In genomic region chr19:11500796-11501195, GRCm38 (mm10) we compare ENCODE assay signal across 28 mouse cellular contexts. TPM values are rescaled to one million over a fixed set of nuclear protein-coding genes. Genes with fewer than 3 reads are reported as not detected.
A peak's percentile ranks its signal among the peaks of the same experiment; 100 is the strongest.
DNase-seq lines count a peak whose midpoint lies in the region; ATAC-seq and TF ChIP-seq lines count a peak whose summit lies in the region.
"Had no signal": no experiment of that assay in that cellular context is flagged by ENCODE, and none has a peak within 500 bp of the region (broad histone marks: within the 10 kb centered on the region; RNA-seq: fewer than 3 reads in every experiment).

No protein-coding gene starts in this region.

- H3K27ac ChIP-seq in left cerebral cortex, adult 2 months, result no peak overlapping the region
- H3K27ac ChIP-seq: embryonic facial prominence, embryonic 12.5 days; embryonic facial prominence, embryonic 15.5 days; hindbrain, embryonic 12.5 days; hindbrain, embryonic 15.5 days had no signal

- peak; percentile 33 for ATAC-seq in activated CD4-positive, CD25-positive, alpha-beta regulatory T cell, adult 4 months
- ATAC-seq: forebrain, embryonic 16.5 days; intestine, embryonic 16.5 days had no signal

- peak; percentile 56 for DNase-seq in CD4-positive, CD25-positive, alpha-beta regulatory T cell, adult 2 months (ENCODE audit: low read depth, low spot score)
- DNase-seq in naive thymus-derived CD4-positive, alpha-beta T cell, adult 2 months (ENCODE audit: low read depth), result peak; percentile 61
- no peak for DNase-seq in left cerebral cortex, adult 2 months (ENCODE audit: extremely low spot score in 1 of 2, low spot score in 2 of 2)
- DNase-seq in embryo, embryonic 10.5 days (ENCODE audit: low spot score), result no peak
- no peak for DNase-seq in left cerebral cortex, adult 9 months (ENCODE audit: low spot score in 2 of 2)
- DNase-seq: adrenal gland, postnatal 10 days; adrenal gland, postnatal 36 days; cerebellum, adult 18-20 months; cerebellum, adult 9-10 months; cerebellum, postnatal 14 days; gastrocnemius, postnatal 10 days; gastrocnemius, postnatal 36 days had no signal

- no peak overlapping the region for H3K4me3 ChIP-seq in left cerebral cortex, adult 2 months
- H3K4me3 ChIP-seq: embryonic facial prominence, embryonic 12.5 days; embryonic facial prominence, embryonic 15.5 days; hindbrain, embryonic 12.5 days; hindbrain, embryonic 15.5 days had no signal

- no peak for TF ChIP-seq CTCF in left cerebral cortex, adult 2 months (IDR thresholded peaks at IDR 0.05)

- intact Hi-C loops in left cerebral cortex, adult 2 months (cut with DNase I), result loop anchor here (5.0 kb wide), 1 partner anchor 47 kb away; no protein-coding TSS in a partner anchor

RNA-seq across cellular contexts. Expression of gene Gm8369, which starts 15.1 kb away (rescaled TPM):
- polyA plus RNA-seq in activated CD4-positive, CD25-positive, alpha-beta regulatory T cell, adult 4 months (2017; shearing (Covaris generic)), result 100 to 1,000 TPM; 497 to 564 TPM
- 1 to 10 TPM; 1.3 to 1.5 TPM for total RNA-seq in left cerebral cortex, adult 2 months (2021)
- total RNA-seq: gastrocnemius, adult 18-20 months; heart, postnatal 25 days; MEL had no signal
- polyA plus RNA-seq: C2C12; embryonic facial prominence, embryonic 12.5 days; forebrain, embryonic 11.5 days; forebrain, embryonic 16.5 days; heart, embryonic 11.5 days; heart, embryonic 14.5 days; heart, postnatal 0 days; hindbrain, embryonic 12.5 days; hindbrain, embryonic 15.5 days; intestine, embryonic 16.5 days had no signal

RNA-seq across cellular contexts. Expression of gene Ms4a6b, which starts 15.5 kb away (rescaled TPM):
- 1,000 to 10,000 TPM; 1,243 to 1,295 TPM for polyA plus RNA-seq in activated CD4-positive, CD25-positive, alpha-beta regulatory T cell, adult 4 months (2017; shearing (Covaris generic))
- total RNA-seq in left cerebral cortex, adult 2 months (2021), result 1 to 10 TPM; 1.7 to 2.9 TPM
- total RNA-seq: MEL had no signal
- polyA plus RNA-seq: C2C12 had no signal

RNA-seq across cellular contexts. Expression of gene Ms4a6c, which starts 31.6 kb away (rescaled TPM):
- polyA plus RNA-seq in activated CD4-positive, CD25-positive, alpha-beta regulatory T cell, adult 4 months (2017; shearing (Covaris generic)), result 10 to 100 TPM; 12.5 to 13.3 TPM
- 1 to 10 TPM; 1.4 to 2.3 TPM for total RNA-seq in left cerebral cortex, adult 2 months (2021)
- total RNA-seq: MEL had no signal
- polyA plus RNA-seq: C2C12 had no signal

RNA-seq across cellular contexts. Expression of gene Ms4a4d, which starts 35.8 kb away (rescaled TPM):
- 1 to 10 TPM; 4.1 to 4.9 TPM for polyA plus RNA-seq in activated CD4-positive, CD25-positive, alpha-beta regulatory T cell, adult 4 months (2017; shearing (Covaris generic))
- total RNA-seq in left cerebral cortex, adult 2 months (2021), result not detected
- total RNA-seq: granulocyte monocyte progenitor cell, adult 5-6 weeks; MEL had no signal
- polyA plus RNA-seq: C2C12; forebrain, embryonic 16.5 days; hindbrain, embryonic 12.5 days; hindbrain, embryonic 15.5 days had no signal

RNA-seq across cellular contexts. Expression of gene Ms4a4b, which starts 57.4 kb away (rescaled TPM):
- polyA plus RNA-seq in activated CD4-positive, CD25-positive, alpha-beta regulatory T cell, adult 4 months (2017; shearing (Covaris generic)), result 1,000 to 10,000 TPM; 2,094 to 2,461 TPM
- under 1 TPM in 1 of 2 experiments, not detected in 1; 0.20 TPM for total RNA-seq in left cerebral cortex, adult 2 months (2021)
- total RNA-seq: gastrocnemius, adult 18-20 months; gastrocnemius, postnatal 10 days; gastrocnemius, postnatal 36 days; MEL had no signal
- polyA plus RNA-seq: C2C12; embryonic facial prominence, embryonic 12.5 days; embryonic facial prominence, embryonic 15.5 days; forebrain, embryonic 11.5 days; forebrain, embryonic 16.5 days; heart, embryonic 11.5 days; heart, embryonic 14.5 days; hindbrain, embryonic 12.5 days; hindbrain, embryonic 15.5 days had no signal

Comparison
In these comparisons a context has a peak if more than half of its experiments do, and no peak if none do; other contexts are left out.
1. DNase-seq: peak in CD4-positive, CD25-positive, alpha-beta regulatory T cell, adult 2 months (single experiment) and naive thymus-derived CD4-positive, alpha-beta T cell, adult 2 months (single experiment); none in left cerebral cortex, adult 2 months (0 of 2), embryo, embryonic 10.5 days (single experiment) and left cerebral cortex, adult 9 months (0 of 2).